Mouse (Mus musculus): Measurements from ENCODE around the gene Azin2. TPM values are rescaled to one million over a fixed set of nuclear protein-coding genes. Genes with fewer than 3 reads are reported as not detected.

Gene Azin2
- total and polyA plus RNA-seq, 3 experiments, result 0.91 to 2.4 (median 1.7) TPM

GRCm38 (mm10) chr4:128980890-128981832 lies 18.9 kb upstream of the Azin2 start (continued):
- peak; percentile 96 for TF ChIP-seq ETS1 (conservative IDR thresholded peaks at IDR 0.05; ENCODE audit: low read depth, low read length)
- no peak for TF ChIP-seq USF1 (IDR thresholded peaks at IDR 0.05; ENCODE audit: low read depth, low read length)
- TF ChIP-seq UBTF (IDR thresholded peaks at IDR 0.05; ENCODE audit: low read depth, low read length), result no peak
- TF ChIP-seq ZKSCAN1 (IDR thresholded peaks at IDR 0.05; ENCODE audit: borderline replicate concordance, low read depth, low read length), result no peak
- no peak for TF ChIP-seq POLR2AphosphoS2 (IDR thresholded peaks at IDR 0.05; ENCODE audit: low read depth, low read length)
- peak; percentile 92 for TF ChIP-seq JUN (IDR thresholded peaks at IDR 0.05; ENCODE audit: insufficient read depth, low read depth, low read length)
- TF ChIP-seq BHLHE40 (IDR thresholded peaks at IDR 0.05; ENCODE audit: low read depth, low read length), result peak; percentile 93
- TF ChIP-seq CHD1 (IDR thresholded peaks at IDR 0.05; ENCODE audit: low read depth, low read length), result no peak
- peak; percentile 88 for TF ChIP-seq JUND (conservative IDR thresholded peaks at IDR 0.05; ENCODE audit: low read depth, low read length)

- no peak overlapping the region for H3K4me3 ChIP-seq (replicated peaks in 1 of 3; ENCODE audit: low read depth in 2 of 3, low read length in 2 of 3, poor library complexity in 1 of 3)
- H3K27ac ChIP-seq (ENCODE audit: insufficient read depth, low read depth), result no peak overlapping the region
- no peak overlapping the region for H3K4me2 ChIP-seq (ENCODE audit: insufficient read depth, low read depth, poor library complexity, severe bottlenecking)
- DNase-seq (ENCODE audit: extremely low read depth), result no peak
- H3K9me3 ChIP-seq (replicated peaks; ENCODE audit: low read length), result peaks cover 4% of the 10 kb centered on the region
- H3K27me3 ChIP-seq (replicated peaks), result peaks cover 3% of the 10 kb centered on the region
- no peak overlapping the region for H3K9ac ChIP-seq (ENCODE audit: insufficient read depth, low read depth)
- H3K4me1 ChIP-seq (ENCODE audit: control insufficient read depth in 1 of 2, insufficient read depth in 2 of 2), result peaks cover 8 to 33% of the 10 kb centered on the region in 2 experiments
- no peak for TF ChIP-seq RAD21 (IDR thresholded peaks at IDR 0.05; ENCODE audit: low read depth, low read length)
- TF ChIP-seq MEF2A (IDR thresholded peaks at IDR 0.05; ENCODE audit: borderline replicate concordance, low read depth, low read length), result no peak
- H3K79me2 ChIP-seq (replicated peaks; ENCODE audit: control insufficient read depth, extremely low read depth, insufficient read depth, poor library complexity, severe bottlenecking), result no peaks in the 10 kb centered on the region
- dilution Hi-C loops (cut with MboI; ENCODE audit: extremely low pct_ligation_motif_present, extremely low pct_unique_long_range_greater_than_20kb, low sequenced_read_pairs), result no loop called here
- no peaks in the 10 kb centered on the region for H3K36me3 ChIP-seq (replicated peaks in 1 of 2; ENCODE audit: control insufficient read depth in 1 of 2, insufficient read depth in 1 of 2, low read length in 1 of 2)
- in situ Hi-C loops (cut with MboI; ENCODE audit: low pct_ligation_motif_present, low pct_unique_long_range_greater_than_20kb, low sequenced_read_pairs), result loop anchor here (5.0 to 10.0 kb wide), 2 partner anchors 56 to 99 kb away; no protein-coding TSS in a partner anchor
These were observed 16.4 kb upstream of the Azin2 start for GRCm38 (mm10) chr4:128978634-128979033.

GRCm38 (mm10) chr4:128977217-128977616 lies 15.0 kb upstream of the Azin2 start:
- H3K4me1 ChIP-seq (ENCODE audit: control insufficient read depth in 1 of 2, insufficient read depth in 2 of 2), result peaks cover 5 to 30% of the 10 kb centered on the region in 2 experiments
- no peaks in the 10 kb centered on the region for H3K27me3 ChIP-seq (replicated peaks)
- no peak overlapping the region for H3K27ac ChIP-seq (ENCODE audit: insufficient read depth, low read depth)
- H3K4me3 ChIP-seq (replicated peaks in 1 of 3; ENCODE audit: low read depth in 2 of 3, low read length in 2 of 3, poor library complexity in 1 of 3), result no peak overlapping the region
- no peak overlapping the region for H3K9ac ChIP-seq (ENCODE audit: insufficient read depth, low read depth)
- no peak overlapping the region for H3K4me2 ChIP-seq (ENCODE audit: insufficient read depth, low read depth, poor library complexity, severe bottlenecking)
- H3K79me2 ChIP-seq (replicated peaks; ENCODE audit: control insufficient read depth, extremely low read depth, insufficient read depth, poor library complexity, severe bottlenecking), result no peaks in the 10 kb centered on the region
- dilution Hi-C loops (cut with MboI; ENCODE audit: extremely low pct_ligation_motif_present, extremely low pct_unique_long_range_greater_than_20kb, low sequenced_read_pairs) (no loop called here), in situ Hi-C loops (cut with MboI; ENCODE audit: low pct_ligation_motif_present, low pct_unique_long_range_greater_than_20kb, low sequenced_read_pairs) (loop anchor here (5.0 to 10.0 kb wide), 2 partner anchors 58 to 100 kb away; no protein-coding TSS in a partner anchor)
- no peak for TF ChIP-seq UBTF (IDR thresholded peaks at IDR 0.05; ENCODE audit: low read depth, low read length)
- no peak for TF ChIP-seq USF1 (IDR thresholded peaks at IDR 0.05; ENCODE audit: low read depth, low read length)
- no peak for TF ChIP-seq TCF12 (IDR thresholded peaks at IDR 0.05; ENCODE audit: low read depth, low read length)
- no peak for TF ChIP-seq ZKSCAN1 (IDR thresholded peaks at IDR 0.05; ENCODE audit: borderline replicate concordance, low read depth, low read length)
- no peak for TF ChIP-seq ZC3H11A (IDR thresholded peaks at IDR 0.05; ENCODE audit: low read depth, low read length)
- no peaks in the 10 kb centered on the region for H3K36me3 ChIP-seq (replicated peaks in 1 of 2; ENCODE audit: control insufficient read depth in 1 of 2, insufficient read depth in 1 of 2, low read length in 1 of 2)
- H3K9me3 ChIP-seq (replicated peaks; ENCODE audit: low read length), result no peaks in the 10 kb centered on the region
- no peak for DNase-seq (ENCODE audit: extremely low read depth)
